Mouse (Mus musculus) CD4-positive, CD25-positive, alpha-beta regulatory T cell, adult 9 weeks (primary cell): ENCODE measurements around the gene Rasgrp4. TPM values are rescaled to one million over a fixed set of nuclear protein-coding genes. Genes with fewer than 3 reads are reported as not detected.

Experiments
- polyA plus RNA-seq: library from polyadenylated mRNA; unstranded; fragments of 100-300 nt; shearing (Covaris generic); gene quantifications from one replicate; pipeline ENCODE4 v1.2.1, GENCODE M21; 2017

The Rasgrp4 gene
- polyA plus RNA-seq: 0.73 TPM

GRCm38 (mm10) chr7:29134693-29135386, at the start of gene Rasgrp4:
Gene Rasgrp4 (plus strand): TSS chr7:29134851.

DNA sequence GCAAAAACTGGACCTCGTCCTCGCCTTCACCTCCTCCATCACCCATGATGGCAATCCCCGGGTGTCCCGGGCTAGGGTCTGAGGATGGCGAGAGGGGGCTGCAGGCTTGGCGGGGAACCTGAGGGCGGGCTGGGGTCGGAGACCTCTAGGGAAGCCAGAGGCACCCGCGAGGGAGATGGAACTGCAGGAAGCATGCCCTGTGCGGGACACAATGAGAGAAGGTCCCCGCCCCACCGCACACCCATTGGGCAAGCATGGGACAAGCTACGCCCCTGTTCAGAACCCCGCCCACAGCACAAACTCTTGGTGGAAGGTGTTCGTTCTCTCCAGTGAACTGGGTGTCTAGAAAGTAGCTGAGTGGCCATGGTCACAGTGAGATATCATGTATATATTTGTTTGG, 9.7 kb upstream of the Rasgrp4 start, which contains the start of gene Ryr1:
Ryr1 (minus strand) TSS at position 210 of the 400 bp plus-strand sequence.

DNA sequence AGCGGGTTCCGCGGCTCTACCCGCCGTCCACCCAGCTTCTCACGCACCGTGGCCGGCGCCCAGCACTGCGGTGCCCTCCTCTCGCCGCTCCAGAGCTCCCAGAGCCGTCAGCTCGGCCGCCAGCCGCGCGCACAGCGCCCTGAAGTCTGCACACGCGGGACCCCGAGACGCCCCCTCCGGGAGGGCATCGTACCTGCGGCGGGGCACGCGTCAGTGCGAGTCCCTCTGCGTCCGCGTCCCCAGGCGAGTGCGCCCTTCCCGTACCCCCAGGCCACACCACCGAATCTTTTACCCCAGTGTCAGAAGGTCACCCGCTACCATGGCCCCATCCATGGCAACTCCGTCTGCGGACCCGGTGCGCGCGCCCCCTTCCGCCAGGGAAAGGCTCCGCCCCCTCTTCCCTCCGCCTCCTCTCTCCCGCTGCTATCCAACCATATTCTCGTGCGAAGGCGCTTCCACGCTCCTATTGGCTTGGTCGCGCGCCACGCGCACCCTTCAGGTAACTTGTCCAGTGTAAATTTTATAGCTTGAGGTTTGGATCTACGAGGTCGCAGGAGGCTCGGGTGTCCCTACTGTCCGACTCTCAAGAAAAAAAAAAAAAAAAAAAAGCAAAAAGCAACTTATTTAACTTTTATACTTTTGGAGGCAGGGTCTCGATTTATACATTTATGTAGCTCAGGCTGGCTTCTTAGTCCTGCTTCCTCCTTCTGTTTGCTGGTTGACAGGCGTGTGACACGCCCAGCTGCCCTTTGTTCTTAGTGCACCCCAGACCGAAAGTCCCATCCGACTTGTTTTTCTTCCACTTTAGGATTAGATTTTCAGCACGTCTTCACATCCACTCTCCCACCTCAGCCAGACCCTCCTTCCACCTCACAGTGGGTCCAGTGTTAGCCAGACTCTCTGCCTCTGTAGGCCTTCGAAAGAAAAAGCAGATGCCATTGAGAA, 21.5 kb downstream of the Rasgrp4 start, which contains the start of gene Fam98c:
Fam98c (minus strand) TSS at position 397 of the 945 bp plus-strand sequence.

DNA sequence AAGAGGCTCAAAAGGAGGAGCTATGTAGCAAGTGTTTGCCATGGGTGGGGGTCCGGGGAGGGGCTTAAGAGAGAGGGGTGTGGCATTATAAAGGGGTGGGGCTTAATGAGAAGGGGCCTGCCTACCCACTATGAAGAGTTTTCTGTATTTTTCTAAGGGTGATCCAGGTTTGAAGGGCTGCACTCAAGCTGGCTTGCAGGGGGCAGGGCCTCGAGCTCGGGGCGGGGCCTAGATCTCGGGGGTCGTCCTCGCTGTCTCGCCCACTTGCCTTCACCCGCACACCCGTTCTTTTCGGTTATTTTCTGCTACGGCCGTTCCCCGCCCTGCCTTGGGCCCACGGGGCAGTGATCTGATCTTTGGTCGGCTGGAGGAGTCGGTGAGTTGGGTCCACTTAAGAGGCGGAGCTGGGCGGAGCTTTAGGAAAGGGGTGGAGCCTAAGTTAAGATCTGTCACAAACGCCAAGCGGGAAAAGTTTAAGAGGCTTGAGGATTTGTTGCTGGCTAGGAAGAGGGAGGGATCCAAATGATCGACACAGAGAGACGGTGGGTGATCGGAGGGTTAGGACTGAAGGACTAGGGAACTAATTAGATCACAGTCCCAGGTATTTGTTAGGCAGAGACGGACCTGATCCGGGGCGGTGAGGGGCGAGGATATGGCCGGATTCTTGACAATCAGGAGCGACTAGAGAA, 35.6 kb downstream of the Rasgrp4 start, which contains the start of the genes Ggn and Spred3:
Ggn (plus strand) TSS at position 145 of the 689 bp plus-strand sequence.
Spred3 (minus strand) TSS at position 346 of the 689 bp plus-strand sequence.

GRCm38 (mm10) chr7:29180077-29180853, 45.6 kb downstream of the Rasgrp4 start, which contains the start of gene Psmd8:
Gene Psmd8 (minus strand): TSS chr7:29180701.

Other genes with a start within 250 kb of the Rasgrp4 start
- 203 TPM for gene Actn4, start 172.5 kb upstream of the Rasgrp4 start, polyA plus RNA-seq
- gene Eif3k, start 153.0 kb upstream of the Rasgrp4 start, polyA plus RNA-seq: 453 TPM
- 90.6 TPM for gene Map4k1, start 152.8 kb upstream of the Rasgrp4 start, polyA plus RNA-seq
- gene Ryr1, start 9.7 kb upstream of the Rasgrp4 start, polyA plus RNA-seq: 0.06 TPM
- gene Fam98c, start 21.4 kb downstream of the Rasgrp4 start, polyA plus RNA-seq: 8.6 TPM
- gene Ggn, start 35.4 kb downstream of the Rasgrp4 start, polyA plus RNA-seq: 0.25 TPM
- gene Spred3, start 35.6 kb downstream of the Rasgrp4 start, polyA plus RNA-seq: 0.19 TPM
- 239 TPM for gene Psmd8, start 45.9 kb downstream of the Rasgrp4 start, polyA plus RNA-seq
- 1.0 TPM for gene Catsperg1, start 79.2 kb downstream of the Rasgrp4 start, polyA plus RNA-seq
- gene Kcnk6, start 97.7 kb downstream of the Rasgrp4 start, polyA plus RNA-seq: 1.0 TPM
- 75.7 TPM for gene Yif1b, start 103.5 kb downstream of the Rasgrp4 start, polyA plus RNA-seq
- gene 2200002D01Rik, start 113.6 kb downstream of the Rasgrp4 start, polyA plus RNA-seq: 2.2 TPM
- gene Spint2, start 147.1 kb downstream of the Rasgrp4 start, polyA plus RNA-seq: 49.7 TPM
- gene Ppp1r14a, start 154.5 kb downstream of the Rasgrp4 start, polyA plus RNA-seq: not detected
- gene Dpf1, start 169.1 kb downstream of the Rasgrp4 start, polyA plus RNA-seq: not detected